Mouse (Mus musculus) urinary bladder, postnatal 36 days (tissue): ENCODE measurements around the gene Nfkb2.
A peak's percentile ranks its signal among the peaks of the same experiment; 100 is the strongest.

Source experiments
- DNase-seq, 2 experiments: peaks; one replicate each; pipeline ENCODE4 v3.0.0; 2022; ENCODE audit warnings: low spot score in 2 of 2, mixed read lengths in 1 of 2

Gene Nfkb2

GRCm38 (mm10) chr19:46308706-46309435 lies 4.8 kb downstream of the Nfkb2 start:
- DNase-seq = peak; percentile 71 to 78

- DNase-seq = no peak
These were observed 5.7 kb downstream of the Nfkb2 start for GRCm38 (mm10) chr19:46309651-46310305.

GRCm38 (mm10) chr19:46310312-46310865 lies 6.3 kb downstream of the Nfkb2 start:
- DNase-seq = no peak

GRCm38 (mm10) chr19:46311341-46311740 lies 7.2 kb downstream of the Nfkb2 start:
- no peak for DNase-seq

- no peak for DNase-seq
These were observed 8.4 kb downstream of the Nfkb2 start for GRCm38 (mm10) chr19:46312566-46312965.

GRCm38 (mm10) chr19:46313116-46313515 lies 9.0 kb downstream of the Nfkb2 start:
- DNase-seq = no peak

GRCm38 (mm10) chr19:46313591-46313990 lies 9.5 kb downstream of the Nfkb2 start:
- no peak for DNase-seq

- no peak for DNase-seq
These were observed 10.1 kb downstream of the Nfkb2 start for GRCm38 (mm10) chr19:46314151-46314601.

- DNase-seq = peak in 1 of 2 experiments; percentile 24
These were observed 11.0 kb downstream of the Nfkb2 start for GRCm38 (mm10) chr19:46314872-46315742.

GRCm38 (mm10) chr19:46315752-46316610 lies 11.9 kb downstream of the Nfkb2 start:
- DNase-seq = no peak

GRCm38 (mm10) chr19:46316846-46317545 lies 12.9 kb downstream of the Nfkb2 start:
- no peak for DNase-seq

GRCm38 (mm10) chr19:46317546-46317885 lies 13.4 kb downstream of the Nfkb2 start:
- DNase-seq = peak in 1 of 2 experiments; percentile 1

- DNase-seq = peak in 1 of 2 experiments; percentile 35
These were observed 13.9 kb downstream of the Nfkb2 start for GRCm38 (mm10) chr19:46318031-46318471.

- peak; percentile 70 to 78 for DNase-seq
These were observed 14.7 kb downstream of the Nfkb2 start for GRCm38 (mm10) chr19:46318586-46319378.

GRCm38 (mm10) chr19:46320076-46320785 lies 16.1 kb downstream of the Nfkb2 start:
- DNase-seq = no peak

- no peak for DNase-seq
These were observed 17.2 kb downstream of the Nfkb2 start for GRCm38 (mm10) chr19:46321101-46321943.

- no peak for DNase-seq
These were observed 18.2 kb downstream of the Nfkb2 start for GRCm38 (mm10) chr19:46322144-46322995.
